Mouse (Mus musculus) forebrain, embryonic 13.5 days (tissue): ENCODE measurements around the gene Itgam. TPM values are rescaled to one million over a fixed set of nuclear protein-coding genes. Genes with fewer than 3 reads are reported as not detected.
"Not testable (repeated sequence)": the region's sequence is repeated elsewhere in the genome, so short reads cannot be mapped to it uniquely, and the experiment has no call there.

Experiments used
- ATAC-seq: fragments of 200-750 bp; cut with Nextera tagmentation; 2 replicates; pipeline ENCODE4 v1.8.0; 2017
- H3K27ac ChIP-seq: fragments of 300-500 bp; sonication (generic); 2 replicates; pipeline ENCODE4 v1.5.1; 2015; ENCODE audit warnings: inconsistent platforms, mild to moderate bottlenecking, moderate library complexity
- H3K27me3 ChIP-seq: fragments of 300-500 bp; sonication (generic); 2 replicates; pipeline ENCODE4 v1.6.1; 2015; ENCODE audit warnings: mild to moderate bottlenecking, inconsistent platforms
- H3K36me3 ChIP-seq: fragments of 300-500 bp; sonication (generic); 2 replicates; pipeline ENCODE4 v1.6.1; 2015; ENCODE audit warnings: mild to moderate bottlenecking, inconsistent platforms; ENCODE audit not compliant: poor library complexity, severe bottlenecking
- H3K4me1 ChIP-seq: fragments of 300-500 bp; sonication (generic); 2 replicates; pipeline ENCODE4 v1.6.1; 2015; ENCODE audit warnings: inconsistent platforms
- H3K4me2 ChIP-seq: fragments of 300-500 bp; sonication (generic); 2 replicates; pipeline ENCODE4 v1.6.1; 2015; ENCODE audit warnings: inconsistent platforms, mild to moderate bottlenecking, moderate library complexity
- H3K4me3 ChIP-seq: fragments of 300-500 bp; sonication (generic); 2 replicates; pipeline ENCODE4 v1.5.1; 2015; ENCODE audit warnings: mild to moderate bottlenecking, inconsistent platforms
- H3K9ac ChIP-seq: fragments of 300-500 bp; sonication (generic); 2 replicates; pipeline ENCODE4 v1.6.1; 2015; ENCODE audit warnings: mild to moderate bottlenecking, inconsistent platforms
- H3K9me3 ChIP-seq: fragments of 300-500 bp; sonication (generic); replicated peaks from 2 replicates; pipeline ENCODE4 v1.6.1; 2016; ENCODE audit warnings: inconsistent platforms
- WGBS: fragments of 180-500 bp; shearing (Covaris S2); methylation state at CpG from one replicate; pipeline ENCODE4 v1.1.7; 2015; 5-methylcytosine and 5-hydroxymethylcytosine counted together
- polyA plus RNA-seq: library from polyadenylated mRNA; unstranded; fragments of >200 nt; fragmentation: Nextera tagmentation; extraction: Ambion mirVana; gene quantifications from 2 replicates; pipeline ENCODE4 v1.2.1, GENCODE M21; 2015

Gene Itgam
- polyA plus RNA-seq, 1 experiment from 2014 or later, result 0.36 TPM

- no peaks in the 10 kb centered on the region for H3K9me3 ChIP-seq
- H3K4me1 ChIP-seq, result no peaks in the 10 kb centered on the region
- H3K4me2 ChIP-seq, result no peak overlapping the region
- ATAC-seq, result no peak
- no peaks in the 10 kb centered on the region for H3K27me3 ChIP-seq
- no peak overlapping the region for H3K4me3 ChIP-seq
- H3K9ac ChIP-seq, result no peak overlapping the region
- no peak overlapping the region for H3K27ac ChIP-seq
- no peaks in the 10 kb centered on the region for H3K36me3 ChIP-seq
- 96% methylated on average over 3 of the region's 3 CpGs for WGBS
These were observed 29.5 kb upstream of the Itgam start for GRCm38 (mm10) chr7:128032989-128033293.

- WGBS, result 91% methylated on average over 4 of the region's 4 CpGs
- ATAC-seq, result no peak
- H3K4me3 ChIP-seq, result no peak overlapping the region
- H3K4me1 ChIP-seq, result no peaks in the 10 kb centered on the region
- no peaks in the 10 kb centered on the region for H3K27me3 ChIP-seq
- no peak overlapping the region for H3K4me2 ChIP-seq
- no peaks in the 10 kb centered on the region for H3K36me3 ChIP-seq
- no peaks in the 10 kb centered on the region for H3K9me3 ChIP-seq
- H3K27ac ChIP-seq, result no peak overlapping the region
- H3K9ac ChIP-seq, result no peak overlapping the region
These were observed 28.8 kb upstream of the Itgam start for GRCm38 (mm10) chr7:128033616-128034015.

GRCm38 (mm10) chr7:128042161-128042820 is 20.1 kb upstream of the Itgam start:
- not testable (repeated sequence) for ATAC-seq, H3K4me2 ChIP-seq, H3K4me3 ChIP-seq, H3K27me3 ChIP-seq, H3K9me3 ChIP-seq, H3K36me3 ChIP-seq, H3K9ac ChIP-seq, H3K4me1 ChIP-seq, H3K27ac ChIP-seq
- 85% methylated on average over 15 of the region's 15 CpGs for WGBS

GRCm38 (mm10) chr7:128044142-128044785 is 18.2 kb upstream of the Itgam start:
- no peaks in the 10 kb centered on the region for H3K36me3 ChIP-seq
- H3K4me1 ChIP-seq, result no peaks in the 10 kb centered on the region
- no peak overlapping the region for H3K4me2 ChIP-seq
- 71% methylated on average over 4 of the region's 4 CpGs for WGBS
- no peak overlapping the region for H3K9ac ChIP-seq
- ATAC-seq, result no peak
- no peak overlapping the region for H3K27ac ChIP-seq
- no peak overlapping the region for H3K4me3 ChIP-seq
- no peaks in the 10 kb centered on the region for H3K27me3 ChIP-seq
- no peaks in the 10 kb centered on the region for H3K9me3 ChIP-seq

GRCm38 (mm10) chr7:128045640-128046039 is 16.8 kb upstream of the Itgam start:
- 72% methylated on average over 2 of the region's 2 CpGs for WGBS
- H3K9me3 ChIP-seq, result no peaks in the 10 kb centered on the region
- no peaks in the 10 kb centered on the region for H3K4me1 ChIP-seq
- no peak for ATAC-seq
- no peaks in the 10 kb centered on the region for H3K27me3 ChIP-seq
- H3K4me2 ChIP-seq, result no peak overlapping the region
- no peaks in the 10 kb centered on the region for H3K36me3 ChIP-seq
- H3K27ac ChIP-seq, result no peak overlapping the region
- H3K9ac ChIP-seq, result no peak overlapping the region
- H3K4me3 ChIP-seq, result no peak overlapping the region

- Histone ChIP-seq H3K9ac (no peak overlapping the region), H3K9me3 (no peaks in the 10 kb centered on the region), H3K27ac (no peak overlapping the region), H3K4me2 (no peak overlapping the region), H3K27me3 (no peaks in the 10 kb centered on the region), H3K36me3 (no peaks in the 10 kb centered on the region), H3K4me3 (no peak overlapping the region), H3K4me1 (no peaks in the 10 kb centered on the region)
- 98% methylated on average over 4 of the region's 4 CpGs for WGBS
- ATAC-seq, result no peak
These were observed 13.6 kb upstream of the Itgam start for GRCm38 (mm10) chr7:128048819-128049218.

GRCm38 (mm10) chr7:128049254-128049653 is 13.2 kb upstream of the Itgam start:
- 90% methylated on average over 2 of the region's 2 CpGs for WGBS
- Histone ChIP-seq H3K4me2 (no peak overlapping the region), H3K4me3 (no peak overlapping the region), H3K4me1 (no peaks in the 10 kb centered on the region), H3K27ac (no peak overlapping the region), H3K36me3 (no peaks in the 10 kb centered on the region), H3K27me3 (no peaks in the 10 kb centered on the region), H3K9me3 (no peaks in the 10 kb centered on the region), H3K9ac (no peak overlapping the region)
- ATAC-seq, result no peak

- no peak overlapping the region for H3K4me2 ChIP-seq
These were observed 11.7 kb upstream of the Itgam start for GRCm38 (mm10) chr7:128050739-128051138.

GRCm38 (mm10) chr7:128053061-128053460 is 9.4 kb upstream of the Itgam start:
- no peak overlapping the region for H3K9ac ChIP-seq
- no peaks in the 10 kb centered on the region for H3K36me3 ChIP-seq
- no peak for ATAC-seq
- no peaks in the 10 kb centered on the region for H3K4me1 ChIP-seq
- no peak overlapping the region for H3K4me3 ChIP-seq
- no peak overlapping the region for H3K4me2 ChIP-seq
- WGBS, result 77% methylated on average over 5 of the region's 5 CpGs
- H3K27ac ChIP-seq, result no peak overlapping the region
- H3K27me3 ChIP-seq, result no peaks in the 10 kb centered on the region
- no peaks in the 10 kb centered on the region for H3K9me3 ChIP-seq

More at GRCm38 (mm10) chr7:128050739-128051138, 11.7 kb upstream of the Itgam start:
- H3K27me3 ChIP-seq, result no peaks in the 10 kb centered on the region
- H3K36me3 ChIP-seq, result no peaks in the 10 kb centered on the region
- H3K4me3 ChIP-seq, result no peak overlapping the region
- no peaks in the 10 kb centered on the region for H3K4me1 ChIP-seq
- no peak overlapping the region for H3K9ac ChIP-seq
- H3K27ac ChIP-seq, result no peak overlapping the region
- no peak for ATAC-seq
- WGBS, result 76% methylated on average over 4 of the region's 4 CpGs
- no peaks in the 10 kb centered on the region for H3K9me3 ChIP-seq

- WGBS, result 78% methylated on average over 3 of the region's 3 CpGs
- H3K4me1 ChIP-seq, result no peaks in the 10 kb centered on the region
These were observed 5.5 kb upstream of the Itgam start for GRCm38 (mm10) chr7:128056917-128057444.

GRCm38 (mm10) chr7:128057860-128058259 is 4.6 kb upstream of the Itgam start:
- Histone ChIP-seq H3K4me2 (no peak overlapping the region), H3K4me3 (no peak overlapping the region), H3K27me3 (no peaks in the 10 kb centered on the region), H3K36me3 (no peaks in the 10 kb centered on the region), H3K9me3 (no peaks in the 10 kb centered on the region), H3K27ac (no peak overlapping the region), H3K4me1 (no peaks in the 10 kb centered on the region), H3K9ac (no peak overlapping the region)
- 76% methylated on average over 8 of the region's 8 CpGs for WGBS
- no peak for ATAC-seq

More at GRCm38 (mm10) chr7:128056917-128057444, 5.5 kb upstream of the Itgam start:
- Histone ChIP-seq H3K36me3 (no peaks in the 10 kb centered on the region), H3K4me2 (no peak overlapping the region), H3K9ac (no peak overlapping the region), H3K27ac (no peak overlapping the region), H3K27me3 (no peaks in the 10 kb centered on the region), H3K9me3 (no peaks in the 10 kb centered on the region), H3K4me3 (no peak overlapping the region)
- no peak for ATAC-seq

- H3K27me3 ChIP-seq, result no peaks in the 10 kb centered on the region
- H3K4me1 ChIP-seq, result no peaks in the 10 kb centered on the region
- WGBS, result 71% methylated on average over 7 of the region's 7 CpGs
- H3K4me2 ChIP-seq, result no peak overlapping the region
- no peaks in the 10 kb centered on the region for H3K36me3 ChIP-seq
- H3K9ac ChIP-seq, result no peak overlapping the region
- no peak overlapping the region for H3K27ac ChIP-seq
- H3K9me3 ChIP-seq, result no peaks in the 10 kb centered on the region
- no peak overlapping the region for H3K4me3 ChIP-seq
- ATAC-seq, result no peak
These were observed 3.9 kb upstream of the Itgam start for GRCm38 (mm10) chr7:128058576-128058975.

GRCm38 (mm10) chr7:128059091-128059490 is 3.3 kb upstream of the Itgam start:
- Histone ChIP-seq H3K27ac (no peak overlapping the region), H3K27me3 (no peaks in the 10 kb centered on the region), H3K4me2 (no peak overlapping the region), H3K4me3 (no peak overlapping the region), H3K36me3 (no peaks in the 10 kb centered on the region), H3K9me3 (no peaks in the 10 kb centered on the region), H3K4me1 (no peaks in the 10 kb centered on the region), H3K9ac (no peak overlapping the region)
- WGBS, result 80% methylated on average over 4 of the region's 4 CpGs
- no peak for ATAC-seq
